Mouse (Mus musculus): ENCODE measurements around the gene Setd3. TPM values are rescaled to one million over a fixed set of nuclear protein-coding genes. Genes with fewer than 3 reads are reported as not detected.

Gene Setd3
- polyA plus RNA-seq (2014; fragmentation: Nextera tagmentation; extraction: Ambion mirVana) = 85.9 and 88.9 TPM in 2 replicates

DNA sequence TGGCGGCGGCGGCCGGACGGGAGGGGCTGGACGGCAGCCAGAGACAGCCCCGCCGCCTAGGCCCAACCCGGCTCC is at the start of gene Setd3:
Gene Setd3, minus strand, starts transcription at position 69 of the 75 bp plus-strand sequence.
- Histone ChIP-seq H3K4me3 (ENCODE audit: low read depth, low read length) (peak within 1 kb of the TSS; percentile 97), H3K27ac (ENCODE audit: low read depth, low read length) (peak within 1 kb of the TSS; percentile 85), H3K9ac (ENCODE audit: low read length) (peak within 1 kb of the TSS; percentile 89), H3K36me3 (ENCODE audit: control insufficient read depth, insufficient read depth, low read length) (peaks cover 26% of the 10 kb centered on the region), H3K4me1 (ENCODE audit: control insufficient read depth, insufficient read depth, low read length) (peaks cover 16% of the 10 kb centered on the region), H3K4me2 (ENCODE audit: low read length) (peak within 1 kb of the TSS; percentile 96), H3K9me3 (replicated peaks; ENCODE audit: control insufficient read depth, low read length) (no peaks in the 10 kb centered on the region), H3K27me3 (replicated peaks; ENCODE audit: control insufficient read depth, insufficient read depth, low read length) (no peaks in the 10 kb centered on the region)
- DNase-seq (ENCODE audit: low spot score) = no peak
- no peak for ATAC-seq
- 0% methylated on average over 7 of the region's 9 CpGs for WGBS

DNA sequence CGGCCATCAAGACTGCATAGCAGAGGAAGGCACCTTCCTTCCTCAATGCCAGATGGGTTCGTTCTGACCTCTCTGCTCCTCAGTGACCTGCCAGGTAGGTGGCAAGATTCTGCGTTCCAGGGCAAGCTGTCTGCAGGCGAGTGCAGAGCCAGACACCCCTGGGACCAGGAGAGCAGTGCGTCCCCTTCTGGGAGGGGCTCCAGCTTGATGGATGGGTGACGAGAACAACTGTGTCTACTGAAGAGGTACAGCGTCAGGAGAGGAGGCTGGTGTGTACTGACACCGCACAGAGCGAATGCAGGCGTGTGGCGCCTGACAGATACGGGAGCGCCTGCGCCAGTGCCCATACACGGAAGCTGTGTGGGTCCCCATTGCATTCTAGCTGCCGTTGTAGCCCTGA is 48.4 kb upstream of the Setd3 start:
- no peak overlapping the region for H3K4me3 ChIP-seq (ENCODE audit: low read depth, low read length)
- ATAC-seq = no peak
- H3K9ac ChIP-seq (ENCODE audit: low read length) = no peak overlapping the region
- no peaks in the 10 kb centered on the region for H3K9me3 ChIP-seq (replicated peaks; ENCODE audit: control insufficient read depth, low read length)
- WGBS = 88% methylated on average over 16 of the region's 16 CpGs
- H3K27me3 ChIP-seq (replicated peaks; ENCODE audit: control insufficient read depth, insufficient read depth, low read length) = no peaks in the 10 kb centered on the region
- H3K4me1 ChIP-seq (ENCODE audit: control insufficient read depth, insufficient read depth, low read length) = peaks cover 31% of the 10 kb centered on the region
- H3K36me3 ChIP-seq (ENCODE audit: control insufficient read depth, insufficient read depth, low read length) = no peaks in the 10 kb centered on the region
- no peak overlapping the region for H3K27ac ChIP-seq (ENCODE audit: low read depth, low read length)
- no peak for DNase-seq (ENCODE audit: low spot score)
- no peak overlapping the region for H3K4me2 ChIP-seq (ENCODE audit: low read length)

DNA sequence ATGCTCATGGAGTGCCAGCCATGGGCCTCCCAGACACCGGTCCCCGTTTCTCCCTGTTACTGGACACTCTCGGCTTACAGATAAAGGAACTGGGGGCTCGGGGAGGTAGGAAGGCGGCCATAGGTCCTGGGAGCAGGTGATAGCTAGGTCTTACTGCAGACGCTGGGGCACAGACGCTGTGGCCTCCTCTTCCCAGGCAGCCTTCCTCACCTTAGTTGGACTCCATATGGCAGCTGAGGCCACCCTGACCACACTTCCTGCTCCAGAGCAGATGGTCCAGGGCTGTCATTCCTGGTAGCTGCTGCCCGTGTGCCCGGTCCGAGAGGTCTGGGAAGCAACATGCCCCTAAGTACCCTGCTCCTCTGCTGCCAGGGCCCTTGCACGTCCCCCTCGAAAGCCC is 47.8 kb upstream of the Setd3 start:
- H3K9ac ChIP-seq (ENCODE audit: low read length) = no peak overlapping the region
- H3K4me3 ChIP-seq (ENCODE audit: low read depth, low read length) = no peak overlapping the region
- H3K4me1 ChIP-seq (ENCODE audit: control insufficient read depth, insufficient read depth, low read length) = peaks cover 26% of the 10 kb centered on the region
- H3K27me3 ChIP-seq (replicated peaks; ENCODE audit: control insufficient read depth, insufficient read depth, low read length) = no peaks in the 10 kb centered on the region
- WGBS = 90% methylated on average over 12 of the region's 12 CpGs
- ATAC-seq (no peak), DNase-seq (ENCODE audit: low spot score) (no peak)
- no peak overlapping the region for H3K27ac ChIP-seq (ENCODE audit: low read depth, low read length)
- no peak overlapping the region for H3K4me2 ChIP-seq (ENCODE audit: low read length)
- no peaks in the 10 kb centered on the region for H3K9me3 ChIP-seq (replicated peaks; ENCODE audit: control insufficient read depth, low read length)
- H3K36me3 ChIP-seq (ENCODE audit: control insufficient read depth, insufficient read depth, low read length) = no peaks in the 10 kb centered on the region

DNA sequence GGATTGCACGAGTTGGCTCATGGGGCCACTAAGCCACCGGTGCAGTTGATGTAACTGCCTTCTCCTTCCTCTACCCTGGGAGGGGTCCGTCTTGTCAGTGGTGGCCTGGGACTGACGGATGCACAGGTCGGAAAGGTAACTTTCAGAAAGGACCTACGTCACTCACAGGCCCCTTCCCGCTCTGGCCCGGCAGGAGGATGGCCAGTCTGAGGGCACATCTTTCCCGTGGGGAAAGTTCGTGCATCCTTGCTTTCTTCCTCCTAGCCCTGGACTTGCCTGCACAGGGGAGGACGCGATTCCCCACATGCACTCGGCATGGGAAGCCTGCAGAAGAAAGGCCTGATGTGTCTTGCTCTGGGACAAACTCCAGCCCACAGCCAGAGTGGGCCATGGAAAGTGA is 47.1 kb upstream of the Setd3 start:
- H3K4me3 ChIP-seq (ENCODE audit: low read depth, low read length) = no peak overlapping the region
- WGBS = 77% methylated on average over 13 of the region's 13 CpGs
- peak overlapping the region; percentile 29; the same call in 1 of the 2 replicates for H3K9ac ChIP-seq (ENCODE audit: low read length)
- no peak overlapping the region for H3K4me2 ChIP-seq (ENCODE audit: low read length)
- no peaks in the 10 kb centered on the region for H3K27me3 ChIP-seq (replicated peaks; ENCODE audit: control insufficient read depth, insufficient read depth, low read length)
- no peaks in the 10 kb centered on the region for H3K9me3 ChIP-seq (replicated peaks; ENCODE audit: control insufficient read depth, low read length)
- ATAC-seq = no peak
- H3K4me1 ChIP-seq (ENCODE audit: control insufficient read depth, insufficient read depth, low read length) = peaks cover 28% of the 10 kb centered on the region
- H3K36me3 ChIP-seq (ENCODE audit: control insufficient read depth, insufficient read depth, low read length) = no peaks in the 10 kb centered on the region
- no peak overlapping the region for H3K27ac ChIP-seq (ENCODE audit: low read depth, low read length)
- no peak for DNase-seq (ENCODE audit: low spot score)

DNA sequence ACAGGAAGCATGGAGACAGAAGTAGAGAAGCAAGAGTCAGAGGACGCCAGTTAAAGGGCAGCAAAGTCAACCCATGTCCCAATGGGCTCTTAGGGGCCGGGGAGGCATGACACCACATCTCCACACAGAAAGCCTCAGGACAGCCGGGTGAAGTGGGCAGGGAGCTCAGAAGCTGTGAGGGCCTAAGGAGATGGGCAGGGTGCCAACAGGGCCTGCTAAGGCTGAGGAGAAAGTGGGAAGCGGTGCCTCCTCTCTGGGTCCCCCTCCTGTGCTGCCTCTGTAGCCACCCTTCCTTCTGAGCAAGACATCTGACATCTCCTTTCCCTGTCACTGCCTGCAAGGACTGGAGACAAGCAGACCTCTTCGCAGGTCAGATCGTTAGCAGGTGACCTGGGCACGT is 46.7 kb upstream of the Setd3 start:
- WGBS = 51% methylated on average over 6 of the region's 7 CpGs
- Histone ChIP-seq H3K27ac (ENCODE audit: low read depth, low read length) (no peak overlapping the region), H3K4me1 (ENCODE audit: control insufficient read depth, insufficient read depth, low read length) (peaks cover 29% of the 10 kb centered on the region), H3K4me2 (ENCODE audit: low read length) (no peak overlapping the region), H3K9ac (ENCODE audit: low read length) (peak overlapping the region; percentile 29; the same call in 1 of the 2 replicates), H3K9me3 (replicated peaks; ENCODE audit: control insufficient read depth, low read length) (no peaks in the 10 kb centered on the region), H3K27me3 (replicated peaks; ENCODE audit: control insufficient read depth, insufficient read depth, low read length) (no peaks in the 10 kb centered on the region), H3K4me3 (ENCODE audit: low read depth, low read length) (no peak overlapping the region), H3K36me3 (ENCODE audit: control insufficient read depth, insufficient read depth, low read length) (no peaks in the 10 kb centered on the region)
- ATAC-seq = no peak
- no peak for DNase-seq (ENCODE audit: low spot score)

DNA sequence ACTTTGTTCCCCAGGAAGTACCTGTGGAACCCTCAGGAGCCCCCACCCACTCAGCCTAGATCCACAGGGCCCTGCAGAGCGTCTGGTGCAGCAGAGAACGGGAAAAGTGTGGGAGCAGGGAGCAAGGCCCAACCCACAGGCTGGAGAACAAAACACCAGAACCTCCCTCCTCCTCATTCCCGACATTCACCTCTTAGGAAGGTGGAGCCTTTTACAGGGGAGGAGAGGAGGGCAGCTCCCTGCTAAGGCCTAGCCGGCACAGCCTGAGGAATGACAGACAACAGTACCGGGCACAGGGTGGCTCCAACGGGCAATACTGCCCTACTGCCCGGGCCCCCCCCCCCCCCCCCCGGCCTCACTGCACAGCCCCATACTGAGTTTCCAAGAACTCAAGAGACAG is 44.2 kb upstream of the Setd3 start:
- H3K9me3 ChIP-seq (replicated peaks; ENCODE audit: control insufficient read depth, low read length) = no peaks in the 10 kb centered on the region
- no peak overlapping the region for H3K4me3 ChIP-seq (ENCODE audit: low read depth, low read length)
- WGBS = 30% methylated on average over 7 of the region's 8 CpGs
- no peak for DNase-seq (ENCODE audit: low spot score)
- H3K4me2 ChIP-seq (ENCODE audit: low read length) = no peak overlapping the region
- H3K27ac ChIP-seq (ENCODE audit: low read depth, low read length) = no peak overlapping the region
- H3K27me3 ChIP-seq (replicated peaks; ENCODE audit: control insufficient read depth, insufficient read depth, low read length) = no peaks in the 10 kb centered on the region
- ATAC-seq = no peak
- H3K36me3 ChIP-seq (ENCODE audit: control insufficient read depth, insufficient read depth, low read length) = no peaks in the 10 kb centered on the region
- H3K9ac ChIP-seq (ENCODE audit: low read length) = no peak overlapping the region
- H3K4me1 ChIP-seq (ENCODE audit: control insufficient read depth, insufficient read depth, low read length) = peaks cover 50% of the 10 kb centered on the region

DNA sequence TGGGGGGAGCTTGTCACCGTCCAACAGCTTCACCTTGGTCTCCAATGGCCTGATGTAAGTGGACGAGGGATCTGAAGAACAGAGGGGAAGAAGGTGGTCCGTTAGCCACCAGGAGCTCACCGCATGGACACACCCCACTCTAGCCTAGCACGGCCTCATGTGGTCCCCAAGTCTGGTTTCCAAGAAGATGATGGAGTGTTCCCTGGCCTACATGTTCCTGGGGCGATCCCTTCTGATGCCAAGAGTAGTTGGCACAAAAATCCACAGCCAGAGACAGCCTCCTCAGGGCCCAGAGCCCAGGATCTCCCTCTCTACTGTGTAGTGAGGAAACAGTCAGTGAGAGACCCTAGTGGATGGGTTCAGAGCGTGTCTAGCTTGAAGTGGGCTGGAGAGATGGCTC is 42.6 kb upstream of the Setd3 start:
- Histone ChIP-seq H3K27ac (ENCODE audit: low read depth, low read length) (no peak overlapping the region), H3K4me1 (ENCODE audit: control insufficient read depth, insufficient read depth, low read length) (peaks cover 56% of the 10 kb centered on the region), H3K4me2 (ENCODE audit: low read length) (no peak overlapping the region), H3K27me3 (replicated peaks; ENCODE audit: control insufficient read depth, insufficient read depth, low read length) (no peaks in the 10 kb centered on the region), H3K9ac (ENCODE audit: low read length) (no peak overlapping the region), H3K4me3 (ENCODE audit: low read depth, low read length) (no peak overlapping the region), H3K36me3 (ENCODE audit: control insufficient read depth, insufficient read depth, low read length) (no peaks in the 10 kb centered on the region), H3K9me3 (replicated peaks; ENCODE audit: control insufficient read depth, low read length) (no peaks in the 10 kb centered on the region)
- 83% methylated on average over 7 of the region's 7 CpGs for WGBS
- no peak for ATAC-seq
- DNase-seq (ENCODE audit: low spot score) = no peak

DNA sequence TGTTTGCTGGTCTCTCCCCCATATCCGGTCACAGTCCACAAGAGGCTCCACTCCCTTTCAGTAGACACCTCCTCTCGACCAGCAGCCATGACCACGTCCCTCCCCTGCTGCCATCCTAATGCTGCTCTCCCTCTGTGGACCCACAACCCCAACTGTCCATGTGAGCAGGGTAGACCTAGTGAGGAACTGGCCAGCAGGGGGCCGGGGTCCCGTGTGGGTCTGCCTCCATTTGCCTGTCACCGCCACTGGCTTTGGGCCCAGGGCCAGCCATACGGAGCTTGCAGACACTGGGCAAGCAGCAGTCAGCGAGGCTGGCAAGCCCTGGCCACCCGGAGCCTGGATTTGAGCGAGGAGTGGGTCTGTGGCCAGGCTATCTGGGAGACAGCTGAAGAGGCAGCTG is 42.1 kb upstream of the Setd3 start:
- DNase-seq (ENCODE audit: low spot score) = peak; percentile 73
- Histone ChIP-seq H3K9me3 (replicated peaks; ENCODE audit: control insufficient read depth, low read length) (no peaks in the 10 kb centered on the region), H3K9ac (ENCODE audit: low read length) (no peak overlapping the region), H3K27ac (ENCODE audit: low read depth, low read length) (no peak overlapping the region), H3K4me2 (ENCODE audit: low read length) (no peak overlapping the region), H3K4me3 (ENCODE audit: low read depth, low read length) (no peak overlapping the region), H3K36me3 (ENCODE audit: control insufficient read depth, insufficient read depth, low read length) (no peaks in the 10 kb centered on the region), H3K27me3 (replicated peaks; ENCODE audit: control insufficient read depth, insufficient read depth, low read length) (no peaks in the 10 kb centered on the region), H3K4me1 (ENCODE audit: control insufficient read depth, insufficient read depth, low read length) (peaks cover 59% of the 10 kb centered on the region)
- 44% methylated on average over 10 of the region's 10 CpGs for WGBS
- peak; percentile 21 for ATAC-seq

DNA sequence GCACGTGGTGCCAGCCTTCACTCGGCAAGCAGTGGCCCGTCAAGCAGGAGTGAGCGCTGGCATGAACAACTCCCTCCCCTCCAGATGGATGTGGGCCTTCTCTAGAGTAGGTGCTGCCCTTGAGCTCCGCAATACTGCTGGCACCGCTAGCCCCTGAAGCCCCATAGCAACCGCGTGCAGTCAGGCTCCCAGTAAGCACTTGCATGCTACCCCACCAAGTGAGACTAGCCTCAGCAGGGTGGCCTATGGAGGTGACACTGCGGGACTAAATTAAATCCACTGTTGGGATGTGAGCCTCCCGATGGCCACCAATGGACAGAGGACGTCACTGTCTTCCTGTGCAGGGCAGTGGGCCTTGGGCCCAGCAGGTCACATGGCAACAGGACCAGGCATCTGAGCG is 41.5 kb upstream of the Setd3 start:
- Histone ChIP-seq H3K27me3 (replicated peaks; ENCODE audit: control insufficient read depth, insufficient read depth, low read length) (no peaks in the 10 kb centered on the region), H3K36me3 (ENCODE audit: control insufficient read depth, insufficient read depth, low read length) (no peaks in the 10 kb centered on the region), H3K9ac (ENCODE audit: low read length) (0 out of 2 replicates have a peak overlapping the region, but pooled peaks have one; percentile 5), H3K4me3 (ENCODE audit: low read depth, low read length) (no peak overlapping the region), H3K9me3 (replicated peaks; ENCODE audit: control insufficient read depth, low read length) (no peaks in the 10 kb centered on the region), H3K27ac (ENCODE audit: low read depth, low read length) (no peak overlapping the region; the same call in 1 of the 2 replicates), H3K4me1 (ENCODE audit: control insufficient read depth, insufficient read depth, low read length) (peaks cover 59% of the 10 kb centered on the region), H3K4me2 (ENCODE audit: low read length) (no peak overlapping the region)
- 51% methylated on average over 12 of the region's 12 CpGs for WGBS
- DNase-seq (ENCODE audit: low spot score) (peak; percentile 63), ATAC-seq (peak; percentile 44)

All from forebrain, embryonic 14.5 days (tissue).